Mouse (Mus musculus) lung, adult 2 months (tissue): ENCODE data around the gene Rlf.

ENCODE experiments used
- CTCF ChIP-seq: fragments of 200-500 bp; IDR thresholded peaks from 2 replicates; pipeline ENCODE4 v1.5.1; 2011; ENCODE audit warnings: mild to moderate bottlenecking, low read length, control low read depth; ENCODE audit not compliant: insufficient read depth
- POLR2A ChIP-seq: fragments of 200-500 bp; IDR thresholded peaks from 2 replicates; pipeline ENCODE4 v1.6.1; 2011; ENCODE audit warnings: low read depth, mild to moderate bottlenecking, control low read depth, low read length, borderline replicate concordance; ENCODE audit errors: extremely low read depth

DNA sequence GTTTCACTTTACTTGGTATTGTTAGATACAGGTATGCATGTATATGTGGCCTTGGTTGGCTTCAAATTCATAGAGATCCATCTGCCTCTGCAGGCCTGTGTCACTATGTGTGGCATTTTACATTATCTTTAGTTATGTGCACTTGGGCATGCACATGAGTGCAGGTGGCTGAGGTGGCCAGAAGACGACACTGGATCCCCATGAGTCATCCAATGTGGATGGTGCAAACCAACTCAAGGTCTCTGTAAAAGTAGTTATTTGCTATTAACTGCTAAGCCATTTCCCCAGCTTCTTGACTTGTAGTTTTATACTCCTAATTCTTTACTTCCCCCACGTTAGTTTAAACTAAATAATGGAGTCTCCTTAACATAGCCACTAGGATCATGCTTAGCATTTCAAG is 22.6 kb downstream of the Rlf start:
- no peak for TF ChIP-seq POLR2A
- TF ChIP-seq CTCF, result no peak
